Mouse (Mus musculus): ENCODE measurements at regions not wholly inside any gene's neighbourhood (a gene's known extent, or its start where the extent isn't known, plus 50 kb on each side); places are given as distances from the start of the nearest gene placed in this dataset.

- TF ChIP-seq CTCF (IDR thresholded peaks at IDR 0.05) (peak; percentile 52), EP300 (IDR thresholded peaks at IDR 0.05) (no peak)
Measured at GRCm38 (mm10) chr3:143925322-143925721, 279.7 kb downstream of the Lmo4 start.

All from lung, postnatal 0 days (tissue).